Mouse (Mus musculus) midbrain, embryonic 14.5 days (tissue): ENCODE results near the gene Stkld1. TPM values are rescaled to one million over a fixed set of nuclear protein-coding genes. Genes with fewer than 3 reads are reported as not detected.

Experiments
- ATAC-seq: fragments of 200-750 bp; cut with Nextera tagmentation; 2 replicates; pipeline ENCODE4 v1.8.0; 2017; ENCODE audit warnings: moderate number of reproducible peaks, moderate library complexity; ENCODE audit not compliant: low FRiP score, low TSS enrichment
- DNase-seq: peaks from one replicate; pipeline ENCODE4 v3.0.0-alpha.2; 2015
- H3K27ac ChIP-seq: fragments of 300-500 bp; sonication (generic); replicated peaks from 2 replicates; pipeline ENCODE4 v1.5.1; 2014; ENCODE audit warnings: mild to moderate bottlenecking, low read depth, low read length, moderate library complexity
- H3K27me3 ChIP-seq: fragments of 300-500 bp; sonication (generic); 2 replicates; pipeline ENCODE4 v1.6.1; 2014; ENCODE audit warnings: low read length, control low read depth, mixed read lengths; ENCODE audit not compliant: control insufficient read depth, insufficient read depth
- H3K36me3 ChIP-seq: fragments of 300-500 bp; sonication (generic); 2 replicates; pipeline ENCODE4 v1.6.1; 2014; ENCODE audit warnings: low read length, control low read depth; ENCODE audit not compliant: control insufficient read depth, insufficient read depth
- H3K4me1 ChIP-seq: fragments of 300-500 bp; sonication (generic); 2 replicates; pipeline ENCODE4 v1.6.1; 2014; ENCODE audit warnings: mild to moderate bottlenecking, antibody characterized with exemption, low read length, control low read depth; ENCODE audit not compliant: control insufficient read depth, insufficient read depth
- H3K4me2 ChIP-seq: fragments of 300-500 bp; sonication (generic); 2 replicates; pipeline ENCODE4 v1.6.1; 2014; ENCODE audit warnings: mild to moderate bottlenecking, low read length, moderate library complexity
- H3K4me3 ChIP-seq: fragments of 300-500 bp; sonication (generic); replicated peaks from 2 replicates; pipeline ENCODE4 v1.5.1; 2014; ENCODE audit warnings: low read depth, low read length
- H3K9ac ChIP-seq: fragments of 300-500 bp; sonication (generic); replicated peaks from 2 replicates; pipeline ENCODE4 v1.6.1; 2014; ENCODE audit warnings: mild to moderate bottlenecking, low read length, moderate library complexity
- H3K9me3 ChIP-seq: fragments of 300-500 bp; sonication (generic); 2 replicates; pipeline ENCODE4 v1.6.1; 2016; ENCODE audit warnings: low read length, control low read depth, mixed read lengths; ENCODE audit not compliant: control insufficient read depth
- WGBS: fragments of 180-500 bp; shearing (Covaris S2); extraction: QIAGEN DNeasy Blood & Tissue Kit; methylation state at CpG from one replicate; pipeline ENCODE4 v1.1.7; 2014; 5-methylcytosine and 5-hydroxymethylcytosine counted together
- polyA plus RNA-seq: library from polyadenylated mRNA; unstranded; fragments of >200 nt; fragmentation: Nextera tagmentation; extraction: Ambion mirVana; gene quantifications from 2 replicates; pipeline ENCODE4 v1.2.1, GENCODE M21; 2014

Stkld1 gene
- polyA plus RNA-seq, 1 experiment from 2014 or later: 0.28 TPM

GRCm38 (mm10) chr2:26997993-26998392 is 64.1 kb downstream of the Stkld1 start:
- Histone ChIP-seq H3K36me3 (no peaks in the 10 kb centered on the region), H3K27ac (no peak overlapping the region), H3K9me3 (no peaks in the 10 kb centered on the region), H3K27me3 (no peaks in the 10 kb centered on the region), H3K4me2 (no peak overlapping the region), H3K9ac (no peak overlapping the region), H3K4me1 (no peaks in the 10 kb centered on the region), H3K4me3 (no peak overlapping the region)
- no peak for ATAC-seq
- no peak for DNase-seq
- WGBS: 95% methylated on average over 7 of the region's 7 CpGs

Other genes with a start within 250 kb of the Stkld1 start
- gene Abo, start 69.1 kb upstream of the Stkld1 start, polyA plus RNA-seq: not detected in 2 replicates
- 16.6 and 20.4 TPM in 2 replicates for gene Surf6, start 31.2 kb upstream of the Stkld1 start, polyA plus RNA-seq
- gene Med22, start 23.4 kb upstream of the Stkld1 start, polyA plus RNA-seq: 135 and 139 TPM in 2 replicates
- gene Rpl7a, start 23.3 kb upstream of the Stkld1 start, polyA plus RNA-seq: 522 and 541 TPM in 2 replicates
- 48.7 and 59.9 TPM in 2 replicates for gene Surf2, start 17.7 kb upstream of the Stkld1 start, polyA plus RNA-seq
- 69.4 and 91.4 TPM in 2 replicates for gene Surf1, start 17.5 kb upstream of the Stkld1 start, polyA plus RNA-seq
- 84.6 and 98.5 TPM in 2 replicates for gene Surf4, start 119 bp upstream of the Stkld1 start, polyA plus RNA-seq
- gene Rexo4, start 30.3 kb downstream of the Stkld1 start, polyA plus RNA-seq: 26.5 and 31.7 TPM in 2 replicates
- gene Adamts13, start 39.4 kb downstream of the Stkld1 start, polyA plus RNA-seq: not detected in 2 replicates
- 72.5 and 81.4 TPM in 2 replicates for gene Cacfd1, start 75.9 kb downstream of the Stkld1 start, polyA plus RNA-seq
- gene Slc2a6, start 94.0 kb downstream of the Stkld1 start, polyA plus RNA-seq: 4.3 and 4.9 TPM in 2 replicates
- gene Mymk, start 138.1 kb downstream of the Stkld1 start, polyA plus RNA-seq: not detected in 2 replicates
- 7.1 and 7.6 TPM in 2 replicates for gene Adamtsl2, start 145.3 kb downstream of the Stkld1 start, polyA plus RNA-seq
- gene Fam163b, start 208.4 kb downstream of the Stkld1 start, polyA plus RNA-seq: 2.8 and 4.2 TPM in 2 replicates
- gene Dbh, start 231.2 kb downstream of the Stkld1 start, polyA plus RNA-seq: 2.7 and 5.5 TPM in 2 replicates